Mouse (Mus musculus) small intestine, adult 2 months (tissue): ENCODE data around the gene Cxxc4. TPM values are rescaled to one million over a fixed set of nuclear protein-coding genes. Genes with fewer than 3 reads are reported as not detected.

ENCODE experiments used
- H3K27ac ChIP-seq: fragments of 200-500 bp; 2 replicates; pipeline ENCODE4 v1.5.1; 2012; ENCODE audit warnings: low read depth, low read length, control low read depth, inconsistent platforms; ENCODE audit not compliant: insufficient read depth
- H3K27me3 ChIP-seq: fragments of 200-500 bp; 2 replicates; pipeline ENCODE4 v1.6.1; 2012; ENCODE audit warnings: mild to moderate bottlenecking, moderate library complexity, low read length, inconsistent platforms; ENCODE audit not compliant: control insufficient read depth, insufficient read depth
- H3K36me3 ChIP-seq: fragments of 200-500 bp; 2 replicates; pipeline ENCODE4 v1.6.1; 2012; ENCODE audit warnings: mild to moderate bottlenecking, low read length, control low read depth, inconsistent platforms; ENCODE audit not compliant: control insufficient read depth, insufficient read depth
- H3K4me1 ChIP-seq: fragments of 200-500 bp; 2 replicates; pipeline ENCODE4 v1.6.1; 2012; ENCODE audit warnings: low read length, inconsistent platforms, mixed read lengths; ENCODE audit not compliant: control insufficient read depth, insufficient read depth, insufficient read length
- H3K4me3 ChIP-seq: fragments of 200-500 bp; 2 replicates; pipeline ENCODE4 v1.5.1; 2012; ENCODE audit warnings: low read depth, mild to moderate bottlenecking, control low read depth, inconsistent platforms, low read length, moderate library complexity
- CTCF ChIP-seq: fragments of 200-500 bp; IDR thresholded peaks from 2 replicates; pipeline ENCODE4 v1.5.1; 2012; ENCODE audit warnings: low read depth, mild to moderate bottlenecking, control low read depth, inconsistent platforms, low read length, moderate library complexity, mixed read lengths; ENCODE audit not compliant: insufficient replicate concordance, insufficient read length; ENCODE audit errors: extremely low read depth
- POLR2A ChIP-seq: fragments of 200-500 bp; IDR thresholded peaks from 2 replicates; pipeline ENCODE4 v1.6.1; 2012; ENCODE audit warnings: low read depth, mild to moderate bottlenecking, control low read depth, inconsistent platforms, low read length, moderate library complexity
- WGBS: fragments of 180-500 bp; shearing (Covaris S2); methylation state at CpG from one replicate; pipeline ENCODE4 v1.1.7; 2018; 5-methylcytosine and 5-hydroxymethylcytosine counted together
- polyA plus RNA-seq: library from polyadenylated mRNA; depleted of rRNA; stranded (reverse); fragments of >200 nt; gene quantifications from 2 replicates; pipeline ENCODE4 v1.2.3, GENCODE M21; 2012

The Cxxc4 gene
- polyA plus RNA-seq, 1 experiment, result 0.37 TPM

DNA sequence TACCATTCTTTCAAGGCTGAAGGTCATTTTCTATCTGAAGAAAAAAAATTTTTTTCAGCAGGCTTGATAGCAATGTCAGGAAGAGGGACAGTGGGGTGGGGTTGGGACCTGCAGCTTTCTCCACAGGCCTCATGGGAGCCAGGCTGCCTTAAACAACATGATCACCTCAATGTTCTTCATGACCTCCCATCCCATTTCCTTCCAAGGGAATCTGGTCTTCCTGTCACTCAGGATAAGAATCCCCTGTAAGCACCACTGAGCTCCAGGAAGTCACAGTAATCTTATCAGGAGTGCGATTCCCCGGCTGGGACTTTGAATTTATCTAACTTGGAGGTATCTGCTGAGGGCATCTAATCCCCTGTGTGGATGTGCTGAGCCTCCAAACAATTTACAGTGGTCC lies 17.9 kb downstream of the Cxxc4 start:
- Histone ChIP-seq H3K4me1 (no peaks in the 10 kb centered on the region), H3K27me3 (no peaks in the 10 kb centered on the region), H3K27ac (no peak overlapping the region), H3K36me3 (no peaks in the 10 kb centered on the region), H3K4me3 (no peak overlapping the region)
- TF ChIP-seq CTCF (no peak), POLR2A (no peak)
- 21% methylated on average over 2 of the region's 2 CpGs for WGBS

GRCm38 (mm10) chr3:134258715-134259114 lies 22.4 kb downstream of the Cxxc4 start:
- TF ChIP-seq CTCF, result no peak
- TF ChIP-seq POLR2A, result no peak
- Histone ChIP-seq H3K4me1 (no peaks in the 10 kb centered on the region), H3K36me3 (no peaks in the 10 kb centered on the region), H3K27ac (no peak overlapping the region), H3K4me3 (no peak overlapping the region), H3K27me3 (no peaks in the 10 kb centered on the region)
- 66% methylated on average over 5 of the region's 5 CpGs for WGBS

GRCm38 (mm10) chr3:134259300-134259699 lies 23.0 kb downstream of the Cxxc4 start:
- no peak overlapping the region for H3K4me3 ChIP-seq
- no peaks in the 10 kb centered on the region for H3K4me1 ChIP-seq
- WGBS, result 67% methylated on average over 3 of the region's 3 CpGs
- TF ChIP-seq CTCF, result no peak
- TF ChIP-seq POLR2A, result no peak
- no peaks in the 10 kb centered on the region for H3K27me3 ChIP-seq
- no peak overlapping the region for H3K27ac ChIP-seq
- no peaks in the 10 kb centered on the region for H3K36me3 ChIP-seq

- Histone ChIP-seq H3K4me1 (no peaks in the 10 kb centered on the region), H3K27me3 (no peaks in the 10 kb centered on the region), H3K27ac (no peak overlapping the region), H3K4me3 (no peak overlapping the region), H3K36me3 (no peaks in the 10 kb centered on the region)
- TF ChIP-seq CTCF (no peak), POLR2A (no peak)
Observed at GRCm38 (mm10) chr3:134279655-134280054, 43.4 kb downstream of the Cxxc4 start.

DNA sequence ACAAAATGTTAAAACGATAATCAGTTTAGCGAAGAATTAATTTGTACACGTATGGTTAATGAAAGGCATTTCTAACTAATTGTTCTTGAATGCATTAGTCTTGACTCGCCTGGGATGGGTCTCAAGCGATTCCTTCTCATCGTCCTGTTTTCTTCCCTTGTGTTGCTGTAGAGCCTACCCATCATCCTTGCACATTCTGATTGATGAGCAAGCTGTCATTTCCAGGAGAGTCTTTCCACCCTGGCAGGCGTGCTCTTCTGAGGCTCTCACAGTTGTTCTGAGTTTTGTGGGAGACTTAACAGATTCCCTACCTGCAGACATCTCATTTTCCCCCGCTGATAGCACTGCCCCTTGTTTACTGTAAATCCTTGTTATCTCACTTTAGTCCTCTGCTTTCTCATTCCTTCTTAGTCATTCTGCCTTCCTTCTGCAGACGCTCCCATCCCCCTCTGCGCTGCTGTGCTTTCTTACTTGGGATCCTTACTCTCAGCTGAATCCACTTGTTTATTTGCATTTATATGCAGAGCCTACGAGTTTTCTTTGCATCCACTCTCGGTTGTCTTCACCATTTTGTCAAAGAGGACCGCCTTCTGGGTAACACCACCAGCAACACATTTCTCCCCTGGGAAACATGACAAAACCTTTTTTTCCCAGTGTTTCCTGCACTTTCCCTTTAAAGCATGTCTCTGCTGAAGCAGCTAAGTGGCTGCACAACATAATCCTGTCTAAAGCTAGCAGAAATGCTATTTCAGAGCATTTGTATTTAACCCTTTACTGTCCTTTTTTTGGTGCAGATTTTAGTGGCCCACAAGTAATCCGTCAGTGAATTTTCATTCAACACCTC lies 45.5 kb downstream of the Cxxc4 start:
- no peaks in the 10 kb centered on the region for H3K27me3 ChIP-seq
- H3K36me3 ChIP-seq, result no peaks in the 10 kb centered on the region
- no peak overlapping the region for H3K4me3 ChIP-seq
- 35% methylated on average over 14 of the region's 14 CpGs for WGBS
- no peak overlapping the region for H3K27ac ChIP-seq
- no peak for TF ChIP-seq CTCF
- no peak for TF ChIP-seq POLR2A
- H3K4me1 ChIP-seq, result no peaks in the 10 kb centered on the region

GRCm38 (mm10) chr3:134295217-134295616 lies 58.9 kb downstream of the Cxxc4 start:
- H3K4me3 ChIP-seq, result no peak overlapping the region
- no peak for TF ChIP-seq POLR2A
- no peaks in the 10 kb centered on the region for H3K27me3 ChIP-seq
- no peak overlapping the region for H3K27ac ChIP-seq
- no peaks in the 10 kb centered on the region for H3K4me1 ChIP-seq
- WGBS, result 64% methylated on average over 6 of the region's 6 CpGs
- H3K36me3 ChIP-seq, result no peaks in the 10 kb centered on the region

- H3K36me3 ChIP-seq, result no peaks in the 10 kb centered on the region
- H3K27me3 ChIP-seq, result no peaks in the 10 kb centered on the region; the same call in 1 of the 2 replicates
- no peaks in the 10 kb centered on the region for H3K4me1 ChIP-seq
- no peak overlapping the region for H3K27ac ChIP-seq
- WGBS, result 31% methylated on average over 21 of the region's 21 CpGs
- no peak for TF ChIP-seq POLR2A
- no peak for TF ChIP-seq CTCF
- H3K4me3 ChIP-seq, result no peak overlapping the region
Observed at GRCm38 (mm10) chr3:134302681-134303491, 66.6 kb downstream of the Cxxc4 start.
